ENCODE assay signal across 8 mouse cellular contexts in genomic region chr11:3912100-3912874, GRCm38 (mm10). TPM values are rescaled to one million over a fixed set of nuclear protein-coding genes. Genes with fewer than 3 reads are reported as not detected.
DNase-seq lines count a peak whose midpoint lies in the region; ATAC-seq lines count a peak whose summit lies in the region.

No protein-coding gene starts in this region.

- H3K9me3 ChIP-seq in hindbrain, embryonic 11.5 days (ENCODE audit: control insufficient read depth, low read length), result no peaks in the 10 kb centered on the region
- H3K9me3 ChIP-seq in liver, embryonic 16.5 days (replicated peaks; ENCODE audit: control insufficient read depth, low read length), result no peaks in the 10 kb centered on the region

- peak overlapping the region; percentile 53 for H3K4me3 ChIP-seq in hindbrain, embryonic 11.5 days (ENCODE audit: low read depth, low read length)
- H3K4me3 ChIP-seq in liver, embryonic 16.5 days (ENCODE audit: low read depth, low read length), result no peak overlapping the region

- H3K27ac ChIP-seq in hindbrain, embryonic 11.5 days (ENCODE audit: low read depth, low read length), result no peak overlapping the region
- H3K27ac ChIP-seq in liver, embryonic 16.5 days (ENCODE audit: low read length), result no peak overlapping the region

- H3K36me3 ChIP-seq in hindbrain, embryonic 11.5 days (ENCODE audit: control insufficient read depth, insufficient read depth, low read length), result no peaks in the 10 kb centered on the region
- no peaks in the 10 kb centered on the region for H3K36me3 ChIP-seq in liver, embryonic 16.5 days (ENCODE audit: control insufficient read depth, insufficient read depth)

- 22% methylated on average over 19 of the region's 19 CpGs for WGBS in hindbrain, embryonic 11.5 days
- WGBS in liver, embryonic 16.5 days (ENCODE audit: insufficient replicate concordance), result 39% methylated on average over 19 of the region's 19 CpGs

- peak overlapping the region; percentile 91 for H3K4me2 ChIP-seq in hindbrain, embryonic 11.5 days (replicated peaks; ENCODE audit: low read depth, low read length)
- peak overlapping the region; percentile 73; the same call in 1 of the 2 replicates for H3K4me2 ChIP-seq in liver, embryonic 16.5 days (ENCODE audit: low read depth, low read length)

- peak; percentile 39 for DNase-seq in cerebellum, adult 8-10 months
- DNase-seq in cerebellum, adult 11-12 months, result no peak
- peak; percentile 43 for DNase-seq in 416B (ENCODE audit: low read depth)
- peak; percentile 56 to 61 for DNase-seq in cerebellum, postnatal 14 days
- DNase-seq in hindbrain, embryonic 11.5 days (ENCODE audit: low spot score), result peak; percentile 13
- peak; percentile 60 for DNase-seq in right cerebral cortex, postnatal 4 days
- DNase-seq in urinary bladder, postnatal 10 days (ENCODE audit: low spot score), result no peak

- peaks cover 12% of the 10 kb centered on the region for H3K4me1 ChIP-seq in hindbrain, embryonic 11.5 days (replicated peaks; ENCODE audit: control insufficient read depth, insufficient read depth, low read length)
- H3K4me1 ChIP-seq in liver, embryonic 16.5 days (ENCODE audit: control insufficient read depth, low read depth, low read length), result peaks cover 9% of the 10 kb centered on the region

- no peaks in the 10 kb centered on the region; the same call in 1 of the 2 replicates for H3K27me3 ChIP-seq in hindbrain, embryonic 11.5 days (ENCODE audit: control insufficient read depth, insufficient read depth, low read length)
- peaks cover 27% of the 10 kb centered on the region for H3K27me3 ChIP-seq in liver, embryonic 16.5 days (ENCODE audit: control insufficient read depth, insufficient read depth, low read depth, low read length)

- peak overlapping the region; percentile 64; the same call in 1 of the 2 replicates for H3K9ac ChIP-seq in hindbrain, embryonic 11.5 days (ENCODE audit: low read depth, low read length)
- H3K9ac ChIP-seq in liver, embryonic 16.5 days (ENCODE audit: low read depth, low read length), result no peak overlapping the region

- ATAC-seq in hindbrain, embryonic 11.5 days (ENCODE audit: low FRiP score), result peak; percentile 4; the same call in 1 of the 2 replicates
- no peak for ATAC-seq in liver, embryonic 16.5 days (ENCODE audit: low read depth)

RNA-seq across cellular contexts. Expression of gene Slc35e4, which starts 2.2 kb away (rescaled TPM):
- 4.0 and 4.4 TPM in 2 replicates for polyA plus RNA-seq in hindbrain, embryonic 11.5 days (2014; fragmentation: Nextera tagmentation; extraction: Ambion mirVana)
- polyA plus RNA-seq in liver, embryonic 16.5 days (2015; fragmentation: Nextera tagmentation; extraction: Ambion mirVana), result 0.25 and 0.51 TPM in 2 replicates

RNA-seq across cellular contexts. Expression of gene Dusp18, which starts 17.2 kb away (rescaled TPM):
- 21.6 and 28.0 TPM in 2 replicates for polyA plus RNA-seq in hindbrain, embryonic 11.5 days (2014; fragmentation: Nextera tagmentation; extraction: Ambion mirVana)
- 0.22 and 0.28 TPM in 2 replicates for polyA plus RNA-seq in liver, embryonic 16.5 days (2015; fragmentation: Nextera tagmentation; extraction: Ambion mirVana)

RNA-seq across cellular contexts. Expression of gene 4921536K21Rik, which starts 17.4 kb away (rescaled TPM):
- polyA plus RNA-seq in hindbrain, embryonic 11.5 days (2014; fragmentation: Nextera tagmentation; extraction: Ambion mirVana), result 0.27 and 1.2 TPM in 2 replicates
- polyA plus RNA-seq in liver, embryonic 16.5 days (2015; fragmentation: Nextera tagmentation; extraction: Ambion mirVana), result 0.06 TPM in 1 of 2 replicates, not detected in the other

RNA-seq across cellular contexts. Expression of gene Tcn2, which starts 19.7 kb away (rescaled TPM):
- 32.8 and 38.8 TPM in 2 replicates for polyA plus RNA-seq in hindbrain, embryonic 11.5 days (2014; fragmentation: Nextera tagmentation; extraction: Ambion mirVana)
- polyA plus RNA-seq in liver, embryonic 16.5 days (2015; fragmentation: Nextera tagmentation; extraction: Ambion mirVana), result 34.8 and 37.3 TPM in 2 replicates

RNA-seq across cellular contexts. Expression of gene Osbp2, which starts 48.6 kb away (rescaled TPM):
- polyA plus RNA-seq in hindbrain, embryonic 11.5 days (2014; fragmentation: Nextera tagmentation; extraction: Ambion mirVana), result 1.5 and 1.8 TPM in 2 replicates
- polyA plus RNA-seq in liver, embryonic 16.5 days (2015; fragmentation: Nextera tagmentation; extraction: Ambion mirVana), result 0.09 and 0.12 TPM in 2 replicates

Comparison
In these comparisons a context has a peak if more than half of its experiments do, and no peak if none do; other contexts are left out.
1. DNase-seq: peak in cerebellum, adult 8-10 months (single experiment), 416B (single experiment), cerebellum, postnatal 14 days (2 of 2), hindbrain, embryonic 11.5 days (single experiment) and right cerebral cortex, postnatal 4 days (single experiment); none in cerebellum, adult 11-12 months (single experiment) and urinary bladder, postnatal 10 days (single experiment).
2. RNA of gene Dusp18, which starts 17.2 kb away (polyA plus RNA-seq): 21.6 to 28.0 TPM in hindbrain, embryonic 11.5 days; 0.22 to 0.28 TPM in liver, embryonic 16.5 days; every median in the first group is over 10 times any median in the second.